Mouse (Mus musculus) gastrocnemius, adult 8-10 months (tissue): ENCODE measurements around the gene Gm5580. TPM values are rescaled to one million over a fixed set of nuclear protein-coding genes. Genes with fewer than 3 reads are reported as not detected.
"Not testable (repeated sequence)": the region's sequence is repeated elsewhere in the genome, so short reads cannot be mapped to it uniquely, and the experiment has no call there.

ENCODE experiments used
- DNase-seq, 2 experiments: peaks; one replicate each; pipeline ENCODE4 v3.0.0; 2022; ENCODE audit warnings: low spot score in 2 of 2
- total RNA-seq, 4 experiments: library from RNA; stranded (reverse); gene quantifications; 2 replicates each; pipeline ENCODE4 v1.2.4; 2022

Gene Gm5580
- 1 to 10 TPM in 3 of 4 experiments, under 1 TPM in 1; 0.89 to 2.2 (median 1.4) TPM for total RNA-seq

DNA sequence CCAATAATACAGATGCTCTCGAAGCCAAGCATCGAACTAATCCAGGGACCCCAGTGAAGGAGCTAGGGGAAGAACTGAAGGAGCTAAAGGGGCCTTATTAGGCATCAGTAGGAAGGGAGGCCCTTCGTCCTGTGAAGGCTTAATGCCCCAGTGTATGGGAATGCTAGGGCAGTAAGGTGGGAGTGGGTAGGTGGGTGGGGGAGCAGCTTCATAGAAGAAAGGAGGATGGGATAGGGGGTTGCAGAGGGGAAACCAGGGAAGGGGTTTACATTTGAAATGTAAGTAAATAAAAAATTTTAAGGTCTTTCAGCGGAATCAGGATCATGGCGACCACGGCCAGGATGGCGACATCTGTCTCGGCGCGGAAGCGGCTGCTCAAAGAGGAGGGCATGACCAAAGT is at the start of gene Gm5580:
Gene Gm5580 (plus strand): TSS at position 301 of the 400 bp plus-strand sequence.
- not testable (repeated sequence) for DNase-seq

DNA sequence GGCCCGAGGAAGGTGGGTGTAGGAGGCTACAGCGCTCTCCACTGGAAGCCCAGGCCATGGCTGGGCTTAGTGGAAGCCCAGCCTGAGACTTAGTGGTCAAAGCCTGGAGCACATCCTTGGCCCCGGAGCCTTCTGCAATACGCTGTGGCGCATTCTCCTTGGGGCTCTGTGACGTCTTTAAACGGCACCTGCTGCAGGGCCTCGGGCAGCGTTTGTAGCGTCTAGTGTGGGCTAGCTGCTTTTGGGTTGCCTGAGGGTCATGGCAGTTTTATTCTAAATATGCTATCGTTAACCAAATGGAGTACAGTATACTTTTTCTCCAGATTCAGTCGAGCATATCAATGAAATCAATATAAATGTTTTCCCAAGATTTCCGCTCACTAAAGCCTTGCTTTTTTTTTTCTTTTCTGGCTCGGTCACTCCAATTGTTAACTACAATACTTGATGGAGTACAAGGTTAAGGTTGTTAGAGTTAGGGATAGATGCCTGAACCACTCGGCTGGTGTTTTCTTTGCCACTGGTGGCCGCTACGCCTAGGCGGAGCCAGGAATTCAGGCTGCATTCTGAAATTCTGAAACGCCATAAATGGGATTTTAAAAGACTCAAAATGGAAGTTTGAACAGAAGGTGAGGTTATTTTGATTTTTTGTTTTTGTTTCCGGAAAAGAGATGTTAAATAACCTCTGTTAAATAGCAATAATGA is 44.5 kb upstream of the Gm5580 start, which contains the start of gene Olfr212:
Gene Olfr212 (plus strand): TSS at position 215 of the 702 bp plus-strand sequence.
- DNase-seq, result not testable (repeated sequence)

DNA sequence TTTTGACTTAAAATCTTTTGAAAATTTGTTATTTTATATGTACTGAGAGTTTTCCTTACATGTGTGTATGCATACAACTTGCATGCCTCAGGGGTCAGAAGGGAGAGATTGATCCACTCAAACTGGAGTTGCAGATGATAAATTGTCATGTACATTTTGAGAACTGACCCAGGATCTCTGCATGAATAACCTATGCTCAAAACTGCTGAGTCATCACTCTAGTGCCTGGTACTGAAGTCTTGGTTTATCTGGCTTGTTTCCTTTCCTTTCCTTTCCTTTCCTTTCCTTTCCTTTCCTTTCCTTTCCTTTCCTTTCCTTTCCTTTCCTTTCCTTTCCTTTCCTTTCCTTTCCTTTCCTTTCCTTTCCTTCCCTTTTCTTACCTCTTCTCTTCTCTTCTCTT is 36.1 kb upstream of the Gm5580 start:
- DNase-seq, result no peak

DNA sequence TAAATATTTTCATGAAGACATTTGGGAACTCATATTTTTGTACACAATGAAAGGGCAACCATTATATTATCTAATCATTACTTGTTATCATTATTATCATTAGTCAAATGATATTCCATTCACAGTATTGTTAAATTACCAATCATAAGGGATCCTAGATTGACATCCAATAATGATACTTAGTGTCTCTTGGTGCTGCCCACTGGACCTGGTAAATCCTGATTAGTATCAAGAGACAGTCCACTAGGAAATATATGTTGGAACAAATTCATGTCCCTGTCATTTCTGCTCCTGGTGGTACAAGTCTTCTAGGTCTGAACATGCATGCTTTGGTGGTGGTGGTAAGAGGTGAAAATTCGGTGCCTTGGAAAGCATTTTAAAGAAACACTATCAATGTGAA is 12.8 kb upstream of the Gm5580 start, which contains the start of gene Olfr213:
Gene Olfr213 (plus strand): TSS at position 301 of the 400 bp plus-strand sequence.
- DNase-seq, result no peak

DNA sequence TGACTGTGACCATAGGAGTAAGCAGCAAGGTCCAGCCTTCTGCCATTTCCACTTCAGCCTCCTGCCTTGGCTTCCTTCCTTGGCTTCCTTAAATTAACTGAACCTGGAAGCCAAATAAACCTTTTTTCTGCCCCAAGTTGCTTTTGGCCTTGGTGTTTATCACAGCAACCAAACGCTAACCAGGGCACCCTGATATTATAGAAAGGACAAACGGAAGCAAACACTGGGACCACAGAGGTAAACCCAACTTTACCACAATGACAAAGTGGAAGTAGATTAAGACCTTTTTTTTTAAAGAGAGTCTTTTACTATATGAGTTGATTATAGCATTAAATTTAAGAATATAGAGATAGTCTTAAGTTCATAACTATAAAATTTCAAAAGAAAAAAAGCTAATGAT is 8.4 kb upstream of the Gm5580 start:
- DNase-seq, result no peak

DNA sequence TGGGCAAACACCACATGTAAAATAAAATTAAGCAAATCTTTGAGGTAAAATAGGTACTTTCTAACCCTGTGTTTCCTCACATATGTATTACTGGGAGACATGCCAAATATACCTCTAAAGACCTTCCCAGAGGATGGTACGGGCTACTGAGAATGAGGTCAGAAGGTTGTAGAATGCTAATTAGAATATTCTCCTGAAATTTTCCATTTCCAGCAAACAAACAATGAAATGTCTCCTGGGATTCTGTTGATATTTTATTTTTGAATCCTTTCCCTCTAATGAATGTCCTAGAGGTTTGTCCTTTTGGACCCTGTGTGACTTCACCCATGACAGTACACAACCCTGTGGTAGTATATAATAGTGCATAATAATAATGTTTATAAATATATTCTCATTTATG is 3.0 kb downstream of the Gm5580 start, which contains the start of gene Olfr214:
Gene Olfr214 (plus strand): TSS at position 301 of the 400 bp plus-strand sequence.
- DNase-seq, result no peak

DNA sequence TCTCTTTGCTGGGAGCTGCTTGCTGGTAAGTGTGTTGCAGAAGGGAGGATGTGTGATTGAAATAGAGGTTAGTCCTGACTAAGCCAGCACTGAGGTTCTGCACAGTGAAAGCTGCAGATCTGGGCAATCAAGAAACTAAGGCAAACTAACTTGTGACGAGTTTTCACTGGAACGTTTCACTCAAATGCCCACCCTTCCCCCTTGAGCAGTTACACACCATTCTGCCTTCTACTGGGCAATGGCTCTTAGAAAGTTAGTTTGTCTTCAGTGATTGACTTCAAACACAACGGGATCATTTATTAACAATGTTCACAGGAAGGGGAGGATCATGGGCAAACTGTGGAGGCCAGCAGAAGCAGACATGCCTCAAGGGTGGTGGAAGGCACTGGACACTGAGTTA is 4.0 kb downstream of the Gm5580 start:
- DNase-seq, result no peak

DNA sequence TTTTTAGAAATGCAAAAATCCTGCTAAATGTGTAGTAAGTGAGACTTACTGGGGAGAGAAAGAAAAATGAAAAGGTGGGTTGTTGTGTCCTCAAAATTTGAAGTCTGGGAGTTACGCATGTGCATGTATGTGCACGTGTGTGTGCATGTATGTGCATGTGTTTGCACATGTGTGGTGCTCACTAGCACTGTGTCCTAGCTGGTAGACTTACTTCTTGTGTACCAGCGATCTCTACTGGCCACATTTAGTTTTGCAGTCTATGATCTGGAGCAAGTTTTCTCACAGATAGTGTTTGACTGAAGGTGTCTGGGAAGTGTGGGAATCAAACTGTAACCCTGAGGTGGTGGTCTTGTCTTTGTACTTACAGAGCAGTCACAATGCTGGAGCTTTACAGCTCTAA is 18.9 kb downstream of the Gm5580 start:
- no peak for DNase-seq

DNA sequence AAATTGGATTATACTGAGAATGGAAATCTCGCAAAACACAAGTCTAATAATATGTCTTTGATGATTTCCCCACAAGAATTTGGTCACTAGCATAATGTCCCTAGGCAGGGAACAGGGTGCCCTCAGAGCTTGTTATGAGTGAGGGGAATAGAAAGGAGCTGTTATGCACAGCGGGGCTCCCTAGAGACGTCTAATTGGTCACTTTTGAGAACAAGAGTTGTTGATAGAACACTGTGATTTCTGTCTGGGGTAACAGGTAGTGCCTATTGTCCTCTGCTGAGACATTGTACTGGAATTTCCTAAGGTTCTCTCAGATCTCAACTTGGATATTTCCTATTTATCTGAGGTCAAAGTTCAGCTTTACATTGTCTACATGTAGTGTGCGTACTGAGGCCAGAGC is 33.2 kb downstream of the Gm5580 start, which contains the start of gene Olfr215:
Gene Olfr215 (minus strand): TSS at position 101 of the 400 bp plus-strand sequence.
- no peak for DNase-seq

DNA sequence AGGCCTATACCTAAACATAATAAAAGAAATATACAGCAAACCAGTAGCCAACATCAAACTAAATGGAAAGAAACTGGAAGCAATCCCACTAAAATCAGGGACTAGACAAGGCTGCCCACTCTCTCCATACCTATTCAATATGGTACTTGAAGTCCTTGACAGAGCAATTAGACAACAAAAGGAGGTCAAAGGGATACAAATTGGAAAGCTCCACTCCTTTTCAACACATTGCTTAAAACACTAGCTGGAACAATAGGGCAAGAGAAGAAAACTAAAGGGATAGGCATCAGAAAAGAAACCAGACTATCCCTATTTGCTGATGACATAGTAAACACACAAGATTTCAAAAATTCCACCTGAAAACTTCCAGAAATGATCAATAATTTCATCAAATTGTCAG is 50.0 kb downstream of the Gm5580 start:
- DNase-seq, result not testable (repeated sequence)

Other genes starting within 250 kb of the Gm5580 start
- gene March8, start 213.1 kb upstream of the Gm5580 start, total RNA-seq, result 10 to 100 TPM; 24.6 to 36.1 (median 30.6) TPM
- gene Alox5, start 90.0 kb upstream of the Gm5580 start, total RNA-seq, result under 1 TPM; 0.87 to 0.94 (median 0.91) TPM
- not detected for gene Olfr211, start 62.0 kb upstream of the Gm5580 start, total RNA-seq
- gene Olfr212, start 44.6 kb upstream of the Gm5580 start, total RNA-seq, result under 1 TPM in 1 of 4 experiments, not detected in 3; 0.10 TPM
- gene Olfr213, start 12.7 kb upstream of the Gm5580 start, total RNA-seq, result not detected
- gene Olfr214, start 3.1 kb downstream of the Gm5580 start, total RNA-seq, result not detected
- not detected for gene Olfr215, start 33.1 kb downstream of the Gm5580 start, total RNA-seq
- 1 to 10 TPM; 5.9 to 7.9 (median 7.2) TPM for gene Zfp422, start 77.9 kb downstream of the Gm5580 start, total RNA-seq
- gene Depp1, start 99.5 kb downstream of the Gm5580 start, total RNA-seq, result 10 to 100 TPM in 1 of 4 experiments, 1 to 10 TPM in 3; 3.5 to 31.5 (median 5.1) TPM
- gene Rassf4, start 122.8 kb downstream of the Gm5580 start, total RNA-seq, result 1 to 10 TPM; 1.1 to 1.7 (median 1.1) TPM
- under 1 TPM in 2 of 4 experiments, not detected in 2; 0.02 to 0.03 TPM for gene Tmem72, start 165.8 kb downstream of the Gm5580 start, total RNA-seq